Mouse (Mus musculus): ENCODE results near the gene Gm42715. TPM values are rescaled to one million over a fixed set of nuclear protein-coding genes. Genes with fewer than 3 reads are reported as not detected.
"Not testable (repeated sequence)": the region's sequence is repeated elsewhere in the genome, so short reads cannot be mapped to it uniquely, and the experiment has no call there.

Gene Gm42715
- polyA plus RNA-seq, 1 experiment from 2014 or later = 13.4 TPM

GRCm38 (mm10) chr7:127508291-127508690 lies 11.1 kb upstream of the Gm42715 start:
- H3K36me3 ChIP-seq = no peaks in the 10 kb centered on the region
- H3K27ac ChIP-seq = no peak overlapping the region
- no peak overlapping the region for H3K4me2 ChIP-seq
- H3K4me1 ChIP-seq = no peaks in the 10 kb centered on the region
- no peaks in the 10 kb centered on the region for H3K9me3 ChIP-seq
- H3K9ac ChIP-seq = no peak overlapping the region
- H3K4me3 ChIP-seq (replicated peaks) = no peak overlapping the region
- ATAC-seq (ENCODE audit: insufficient read depth, low FRiP score, low read depth) = no peak
- H3K27me3 ChIP-seq (replicated peaks) = no peaks in the 10 kb centered on the region
- 95% methylated on average over 3 of the region's 3 CpGs for WGBS

GRCm38 (mm10) chr7:127509830-127510229 lies 9.6 kb upstream of the Gm42715 start:
- WGBS = 80% methylated on average over 4 of the region's 4 CpGs
- not testable (repeated sequence) for H3K36me3 ChIP-seq; H3K27me3 ChIP-seq (replicated peaks); ATAC-seq (ENCODE audit: insufficient read depth, low FRiP score, low read depth); H3K4me3 ChIP-seq (replicated peaks); H3K9ac ChIP-seq; H3K4me2 ChIP-seq; H3K27ac ChIP-seq; H3K9me3 ChIP-seq; H3K4me1 ChIP-seq

- WGBS = 34% methylated on average over 8 of the region's 8 CpGs
- Histone ChIP-seq H3K9ac (no peak overlapping the region), H3K4me1 (peaks cover 5% of the 10 kb centered on the region; the same call in 1 of the 2 replicates), H3K36me3 (peaks cover 6% of the 10 kb centered on the region; the same call in 1 of the 2 replicates), H3K4me3 (replicated peaks) (peak overlapping the region; percentile 82), H3K27me3 (replicated peaks) (no peaks in the 10 kb centered on the region), H3K4me2 (peak overlapping the region; percentile 66), H3K27ac (peak overlapping the region; percentile 99), H3K9me3 (no peaks in the 10 kb centered on the region)
- ATAC-seq (ENCODE audit: insufficient read depth, low FRiP score, low read depth) = no peak
Measured at GRCm38 (mm10) chr7:127511241-127511640, 8.1 kb upstream of the Gm42715 start.

- WGBS = under 1% methylated on average over 37 of the region's 37 CpGs
- peaks cover 8% of the 10 kb centered on the region for H3K36me3 ChIP-seq
- peak within 1 kb of the TSS; percentile 66 for H3K4me2 ChIP-seq
- H3K4me3 ChIP-seq (replicated peaks) = peak within 1 kb of the TSS; percentile 82
- peaks cover 5% of the 10 kb centered on the region; the same call in 1 of the 2 replicates for H3K4me1 ChIP-seq
- peak within 1 kb of the TSS; percentile 94 for H3K9ac ChIP-seq
- no peaks in the 10 kb centered on the region for H3K27me3 ChIP-seq (replicated peaks)
- no peaks in the 10 kb centered on the region for H3K9me3 ChIP-seq
- peak within 1 kb of the TSS; percentile 99 for H3K27ac ChIP-seq
- peak; percentile 97 for ATAC-seq (ENCODE audit: insufficient read depth, low FRiP score, low read depth)
Measured at GRCm38 (mm10) chr7:127511808-127512230, 7.6 kb upstream of the Gm42715 start, which contains the start of gene Srcap. Gene Srcap, plus strand, starts transcription at chr7:127511983.

GRCm38 (mm10) chr7:127512231-127513015 lies 7.0 kb upstream of the Gm42715 start:
- Histone ChIP-seq H3K36me3 (peaks cover 14% of the 10 kb centered on the region), H3K4me1 (peaks cover 5% of the 10 kb centered on the region; the same call in 1 of the 2 replicates), H3K27ac (peak overlapping the region; percentile 99), H3K4me3 (replicated peaks) (peak overlapping the region; percentile 82), H3K27me3 (replicated peaks) (no peaks in the 10 kb centered on the region), H3K9ac (peak overlapping the region; percentile 94), H3K9me3 (no peaks in the 10 kb centered on the region), H3K4me2 (peak overlapping the region; percentile 58)
- 0% methylated on average over 35 of the region's 93 CpGs for WGBS
- ATAC-seq (ENCODE audit: insufficient read depth, low FRiP score, low read depth) = peak; percentile 82

- no peaks in the 10 kb centered on the region for H3K27me3 ChIP-seq (replicated peaks)
- peaks cover 20% of the 10 kb centered on the region for H3K36me3 ChIP-seq
- ATAC-seq (ENCODE audit: insufficient read depth, low FRiP score, low read depth) = no peak
- H3K9me3 ChIP-seq = no peaks in the 10 kb centered on the region
- peak overlapping the region; percentile 99 for H3K27ac ChIP-seq
- no peak overlapping the region; the same call in 1 of the 2 replicates for H3K9ac ChIP-seq
- peak overlapping the region; percentile 82 for H3K4me3 ChIP-seq (replicated peaks)
- peaks cover 5% of the 10 kb centered on the region; the same call in 1 of the 2 replicates for H3K4me1 ChIP-seq
- H3K4me2 ChIP-seq = peak overlapping the region; percentile 58
- WGBS = 21% methylated on average over 8 of the region's 8 CpGs
Measured at GRCm38 (mm10) chr7:127513016-127513390, 6.4 kb upstream of the Gm42715 start.

- H3K9me3 ChIP-seq = no peaks in the 10 kb centered on the region
- peak overlapping the region; percentile 58 for H3K4me2 ChIP-seq
- peaks cover 20% of the 10 kb centered on the region for H3K36me3 ChIP-seq
- no peak for ATAC-seq (ENCODE audit: insufficient read depth, low FRiP score, low read depth)
- H3K27ac ChIP-seq = peak overlapping the region; percentile 99; the same call in 1 of the 2 replicates
- peaks cover 5% of the 10 kb centered on the region; the same call in 1 of the 2 replicates for H3K4me1 ChIP-seq
- H3K27me3 ChIP-seq (replicated peaks) = no peaks in the 10 kb centered on the region
- H3K9ac ChIP-seq = no peak overlapping the region; the same call in 1 of the 2 replicates
- WGBS = 66% methylated on average over 3 of the region's 3 CpGs
- H3K4me3 ChIP-seq (replicated peaks) = peak overlapping the region; percentile 82; the same call in 1 of the 2 replicates
Measured at GRCm38 (mm10) chr7:127513781-127514180, 5.6 kb upstream of the Gm42715 start.

GRCm38 (mm10) chr7:127515846-127516245 lies 3.5 kb upstream of the Gm42715 start:
- H3K9ac ChIP-seq = no peak overlapping the region
- H3K4me3 ChIP-seq (replicated peaks) = no peak overlapping the region
- H3K27ac ChIP-seq = no peak overlapping the region
- no peaks in the 10 kb centered on the region for H3K9me3 ChIP-seq
- H3K36me3 ChIP-seq = peaks cover 29% of the 10 kb centered on the region
- no peaks in the 10 kb centered on the region for H3K27me3 ChIP-seq (replicated peaks)
- H3K4me2 ChIP-seq = no peak overlapping the region
- WGBS = 91% methylated on average over 7 of the region's 7 CpGs
- ATAC-seq (ENCODE audit: insufficient read depth, low FRiP score, low read depth) = no peak
- H3K4me1 ChIP-seq = peaks cover 5% of the 10 kb centered on the region; the same call in 1 of the 2 replicates

GRCm38 (mm10) chr7:127516344-127516743 lies 3.0 kb upstream of the Gm42715 start:
- H3K9ac ChIP-seq = no peak overlapping the region
- no peak overlapping the region for H3K4me2 ChIP-seq
- peaks cover 33% of the 10 kb centered on the region for H3K36me3 ChIP-seq
- 95% methylated on average over 7 of the region's 7 CpGs for WGBS
- no peak overlapping the region for H3K27ac ChIP-seq
- H3K9me3 ChIP-seq = no peaks in the 10 kb centered on the region
- H3K27me3 ChIP-seq (replicated peaks) = no peaks in the 10 kb centered on the region
- ATAC-seq (ENCODE audit: insufficient read depth, low FRiP score, low read depth) = no peak
- H3K4me1 ChIP-seq = peaks cover 5% of the 10 kb centered on the region; the same call in 1 of the 2 replicates
- no peak overlapping the region for H3K4me3 ChIP-seq (replicated peaks)

- Histone ChIP-seq H3K4me2 (no peak overlapping the region), H3K9ac (no peak overlapping the region), H3K4me1 (no peaks in the 10 kb centered on the region), H3K36me3 (peaks cover 59% of the 10 kb centered on the region), H3K4me3 (replicated peaks) (no peak overlapping the region), H3K27ac (no peak overlapping the region), H3K9me3 (no peaks in the 10 kb centered on the region), H3K27me3 (replicated peaks) (no peaks in the 10 kb centered on the region)
- ATAC-seq (ENCODE audit: insufficient read depth, low FRiP score, low read depth) = no peak
- WGBS = 93% methylated on average over 3 of the region's 3 CpGs
Measured at GRCm38 (mm10) chr7:127541671-127542070, 22.3 kb downstream of the Gm42715 start.

- 87% methylated on average over 15 of the region's 15 CpGs for WGBS
Measured at GRCm38 (mm10) chr7:127549116-127549835, 29.9 kb downstream of the Gm42715 start.

GRCm38 (mm10) chr7:127551558-127551957 lies 32.2 kb downstream of the Gm42715 start:
- Histone ChIP-seq H3K4me1 (no peaks in the 10 kb centered on the region), H3K36me3 (peaks cover 61% of the 10 kb centered on the region)
- WGBS = 94% methylated on average over 8 of the region's 8 CpGs

More at GRCm38 (mm10) chr7:127549116-127549835, 29.9 kb downstream of the Gm42715 start:
- no peak overlapping the region for H3K4me3 ChIP-seq (replicated peaks)
- H3K9me3 ChIP-seq = no peaks in the 10 kb centered on the region
- no peak for ATAC-seq (ENCODE audit: insufficient read depth, low FRiP score, low read depth)
- H3K36me3 ChIP-seq = peaks cover 54% of the 10 kb centered on the region
- H3K27me3 ChIP-seq (replicated peaks) = no peaks in the 10 kb centered on the region
- H3K9ac ChIP-seq = no peak overlapping the region
- H3K27ac ChIP-seq = no peak overlapping the region
- H3K4me1 ChIP-seq = no peaks in the 10 kb centered on the region
- H3K4me2 ChIP-seq = no peak overlapping the region

More at GRCm38 (mm10) chr7:127551558-127551957, 32.2 kb downstream of the Gm42715 start:
- H3K4me2 ChIP-seq = no peak overlapping the region
- no peaks in the 10 kb centered on the region for H3K27me3 ChIP-seq (replicated peaks)
- H3K9ac ChIP-seq = no peak overlapping the region
- no peak overlapping the region for H3K4me3 ChIP-seq (replicated peaks)
- no peaks in the 10 kb centered on the region for H3K9me3 ChIP-seq
- ATAC-seq (ENCODE audit: insufficient read depth, low FRiP score, low read depth) = no peak
- no peak overlapping the region for H3K27ac ChIP-seq
